Mouse (Mus musculus) c-Kit-positive CD71-negative TER-119-negative erythroid progenitor cells, embryonic 14.5 days (primary cell): ENCODE measurements around the gene Abhd12b.

ENCODE experiments used
- DNase-seq: peaks from one replicate; pipeline ENCODE4 v3.0.0-alpha.2; 2013; ENCODE audit warnings: low read depth

Abhd12b gene

GRCm38 (mm10) chr12:70208214-70208613 is 54.3 kb downstream of the Abhd12b start:
- DNase-seq = no peak

DNA sequence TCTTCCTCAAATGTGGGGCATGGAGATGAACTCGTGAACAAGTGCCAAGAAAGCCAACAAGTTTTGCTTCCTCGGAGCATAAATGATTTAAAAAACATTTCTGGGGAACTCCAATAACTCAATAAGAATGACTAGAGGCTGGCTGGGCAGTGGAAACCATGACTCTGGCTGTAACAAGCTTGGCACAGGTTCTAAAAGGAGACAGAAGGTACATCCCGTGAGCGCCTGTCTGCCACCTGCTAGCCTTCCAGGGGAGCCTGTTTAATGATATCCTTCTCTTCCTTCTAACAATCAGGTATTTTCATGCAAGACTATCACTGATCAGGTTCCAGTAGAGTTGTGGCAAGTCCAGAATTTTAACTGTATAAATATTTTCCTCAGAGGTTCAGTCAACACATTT is 58.6 kb downstream of the Abhd12b start:
- no peak for DNase-seq

DNA sequence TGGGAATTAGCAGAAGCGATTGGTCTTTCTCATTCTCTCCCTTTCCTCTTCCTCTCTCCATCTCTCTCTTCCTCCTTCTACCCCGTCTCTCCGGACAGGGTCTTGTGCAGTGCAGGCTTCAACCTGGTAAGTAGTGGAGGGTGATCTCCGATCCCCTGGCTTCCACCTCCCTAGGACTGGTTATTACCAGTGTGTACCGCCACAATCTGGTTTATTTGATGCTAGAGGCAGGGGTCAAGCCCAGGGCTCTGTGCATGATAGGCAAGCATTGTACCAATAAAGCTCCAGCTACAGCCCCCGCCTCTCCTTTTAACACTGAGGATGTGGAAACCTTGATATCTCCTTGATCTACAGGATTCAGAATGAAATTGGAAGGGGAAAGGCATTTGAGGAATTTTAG is 59.7 kb downstream of the Abhd12b start:
- no peak for DNase-seq

DNA sequence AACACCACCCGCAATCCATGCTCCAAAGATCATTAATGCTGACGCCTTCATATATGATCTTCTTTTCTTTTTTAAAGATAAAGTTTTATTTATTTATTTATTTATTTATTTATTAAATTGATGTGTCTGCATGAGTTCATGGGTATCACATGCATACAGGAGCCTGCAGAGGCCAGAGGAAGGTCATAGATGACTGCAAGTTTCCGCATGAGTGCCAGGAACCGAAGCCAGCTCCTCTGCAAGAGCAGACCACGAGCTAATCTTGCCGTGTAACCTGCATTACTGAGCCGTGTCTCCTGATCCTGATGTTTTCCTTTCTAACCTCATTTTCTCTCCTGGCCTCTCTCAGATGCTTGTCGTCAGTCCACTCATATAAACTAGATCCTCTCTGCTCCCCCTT is 60.3 kb downstream of the Abhd12b start:
- DNase-seq = no peak

GRCm38 (mm10) chr12:70216229-70216800 is 62.4 kb downstream of the Abhd12b start:
- no peak for DNase-seq

- no peak for DNase-seq
Measured at GRCm38 (mm10) chr12:70218795-70219540, 65.0 kb downstream of the Abhd12b start.

GRCm38 (mm10) chr12:70221425-70221824 is 67.5 kb downstream of the Abhd12b start:
- DNase-seq = no peak

DNA sequence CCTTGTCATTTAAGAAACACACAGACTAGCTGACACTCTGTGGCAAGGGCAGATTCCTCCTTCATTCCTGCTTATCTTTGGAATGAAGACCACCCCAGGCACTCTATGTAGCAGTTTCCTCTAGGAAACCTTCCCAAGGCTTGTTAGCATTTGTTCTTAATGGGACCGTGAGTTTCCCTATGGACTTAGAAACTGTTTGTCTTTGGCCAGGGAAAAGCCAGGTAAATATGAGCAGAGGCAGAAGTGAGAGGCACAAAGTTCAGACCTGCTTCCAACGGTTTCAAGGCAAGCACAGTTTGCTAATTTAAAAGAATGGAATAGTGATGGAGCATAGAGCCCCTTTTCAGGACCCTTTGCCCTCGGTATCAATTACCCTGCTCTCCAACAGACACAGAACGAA is 69.4 kb downstream of the Abhd12b start:
- DNase-seq = no peak

- no peak for DNase-seq
Measured at GRCm38 (mm10) chr12:70226655-70227054, 72.7 kb downstream of the Abhd12b start.

DNA sequence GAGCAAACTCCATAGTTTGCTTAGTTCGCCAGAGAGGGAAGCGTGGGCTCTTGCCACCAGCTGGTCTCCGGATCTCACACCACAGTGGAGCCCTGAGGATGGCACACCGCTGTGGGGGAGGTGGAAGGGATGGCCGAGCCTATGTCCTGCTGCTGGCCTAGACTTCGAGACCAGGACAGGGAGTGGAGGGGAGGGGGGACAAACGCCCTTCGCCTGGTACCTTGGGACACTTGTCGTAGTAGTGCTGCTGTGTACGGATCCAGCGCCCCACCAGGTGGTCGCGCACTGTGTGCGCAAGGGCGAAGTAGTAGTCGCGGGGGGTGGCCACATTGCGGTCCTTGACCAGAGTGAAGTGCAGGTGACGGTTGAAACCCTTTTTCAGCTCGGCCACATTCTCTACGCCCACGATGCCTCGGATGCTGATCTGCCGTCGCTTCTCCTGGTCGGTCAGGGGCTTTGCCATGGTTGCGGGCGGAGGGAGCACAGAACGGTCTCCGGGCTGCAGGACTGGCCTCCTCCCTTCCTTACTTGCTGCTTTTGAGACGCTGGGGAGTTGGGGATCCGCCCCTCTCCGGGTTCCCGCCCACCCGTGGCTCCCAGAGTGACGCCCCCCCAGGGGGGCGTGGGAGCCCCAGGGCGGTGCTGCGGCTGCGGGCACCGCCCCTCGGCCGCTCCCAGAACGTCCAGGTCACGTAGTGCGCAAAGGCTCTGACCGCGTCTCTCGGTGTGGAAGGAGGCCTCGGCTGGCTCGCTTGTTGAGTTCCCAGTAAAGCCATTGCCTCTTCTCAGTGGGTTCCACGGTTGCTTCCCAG is 73.4 kb downstream of the Abhd12b start:
- peak; percentile 84 for DNase-seq

GRCm38 (mm10) chr12:70228155-70228554 is 74.2 kb downstream of the Abhd12b start:
- no peak for DNase-seq

- DNase-seq = no peak
Measured at GRCm38 (mm10) chr12:70231294-70231693, 77.4 kb downstream of the Abhd12b start, which contains the start of gene Pygl. Gene Pygl, minus strand, starts transcription at chr12:70231488.

- DNase-seq = no peak
Measured at GRCm38 (mm10) chr12:70232020-70232544, 78.1 kb downstream of the Abhd12b start.
